Mouse (Mus musculus) CD4-positive, CD25-positive, alpha-beta regulatory T cell, adult 2 months (primary cell): ENCODE results near the gene Mrpl20.

Experiments
- DNase-seq: peaks from one replicate; pipeline ENCODE4 v3.0.0-alpha.2; 2012; ENCODE audit warnings: low read depth, low spot score

Gene Mrpl20

DNA sequence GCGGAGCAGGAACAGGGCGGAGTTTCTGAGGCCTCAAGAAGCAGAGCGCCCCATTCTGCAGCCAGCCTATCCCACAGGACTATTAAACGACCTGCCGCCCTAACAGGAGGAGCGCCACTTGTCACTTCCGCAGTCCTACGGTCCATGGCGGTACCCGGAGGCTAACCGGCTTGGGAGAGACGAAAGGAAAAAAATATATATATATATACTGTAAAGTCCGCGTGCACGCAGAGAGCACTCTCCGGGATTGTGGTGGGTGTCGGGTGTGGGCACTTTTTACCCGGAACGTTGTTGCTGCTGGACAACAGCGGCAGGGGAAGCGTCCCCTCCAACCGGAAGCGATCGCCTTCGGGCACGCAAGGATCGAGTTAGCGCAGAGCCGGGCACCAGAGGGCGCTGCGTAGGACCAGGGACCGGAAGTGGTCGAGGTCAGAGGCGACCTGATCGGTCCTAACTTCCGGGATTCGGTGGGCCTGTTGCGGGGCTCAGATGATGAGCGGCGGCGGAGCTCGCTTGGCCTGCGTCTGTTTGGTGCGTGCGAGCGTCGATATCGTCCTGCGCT, 28.6 kb downstream of the Mrpl20 start, which contains the start of gene Aurkaip1:
Gene Aurkaip1, plus strand, starts transcription at position 68 of the 562 bp plus-strand sequence.
- peak; percentile 92 for DNase-seq

DNA sequence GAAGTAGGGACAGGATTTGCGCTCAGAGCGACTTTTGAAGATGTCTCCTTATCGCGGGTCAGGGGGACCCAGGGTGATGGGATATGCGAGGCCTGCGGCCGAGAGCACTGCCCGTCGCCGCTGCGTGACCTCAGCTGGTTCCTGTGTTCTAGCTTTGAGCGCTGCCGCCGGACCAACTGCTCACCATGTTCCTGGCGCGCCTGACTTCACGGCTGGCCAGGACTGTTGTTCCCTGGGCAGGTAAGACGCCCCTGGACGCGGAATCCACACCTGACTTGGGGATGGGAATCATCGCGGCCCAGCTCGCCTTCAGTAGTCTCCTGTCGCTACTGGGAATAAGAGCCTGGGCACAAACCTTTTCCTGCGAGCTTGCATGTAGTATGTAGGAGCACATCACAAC, 29.2 kb downstream of the Mrpl20 start:
- DNase-seq = no peak

DNA sequence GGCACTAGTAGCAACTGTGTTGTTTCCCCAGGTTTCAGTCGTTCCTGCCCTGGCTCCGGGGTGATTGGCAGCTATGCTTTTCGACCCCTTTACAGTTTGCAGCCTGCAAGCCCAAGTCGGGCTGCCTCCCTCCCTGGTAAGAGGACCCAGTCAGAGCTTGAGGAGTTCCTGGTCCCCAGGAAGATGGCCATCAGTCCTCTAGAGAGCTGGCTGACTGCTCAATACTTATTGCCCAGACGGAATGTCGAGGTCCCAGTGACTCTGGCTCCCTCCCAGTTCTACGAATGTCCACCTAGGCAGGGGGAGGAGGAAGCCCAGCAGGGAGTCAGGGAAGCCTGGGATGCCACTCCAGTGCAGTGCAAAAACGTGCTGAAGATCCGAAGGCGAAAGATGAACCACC, 29.6 kb downstream of the Mrpl20 start:
- DNase-seq = no peak

DNA sequence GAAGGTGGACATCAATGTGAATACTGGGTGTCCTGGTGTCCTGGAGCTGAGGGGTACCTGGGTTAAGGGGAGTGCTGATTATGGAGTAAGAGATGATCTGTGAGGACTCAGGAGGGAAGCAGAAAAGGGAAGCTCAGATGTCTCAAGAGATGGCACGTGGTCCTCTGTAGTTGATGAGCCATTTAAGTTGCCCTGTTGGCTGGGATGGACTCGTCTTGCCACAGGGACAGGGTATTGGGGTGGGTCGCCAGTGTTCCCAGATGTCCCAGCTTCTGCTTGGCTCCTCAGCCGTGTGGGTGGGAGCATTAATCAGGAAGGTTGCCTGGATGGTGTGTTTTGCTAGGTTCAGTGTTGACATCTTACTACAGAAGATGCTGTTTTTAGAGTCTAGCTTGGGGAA, 30.6 kb downstream of the Mrpl20 start:
- no peak for DNase-seq

DNA sequence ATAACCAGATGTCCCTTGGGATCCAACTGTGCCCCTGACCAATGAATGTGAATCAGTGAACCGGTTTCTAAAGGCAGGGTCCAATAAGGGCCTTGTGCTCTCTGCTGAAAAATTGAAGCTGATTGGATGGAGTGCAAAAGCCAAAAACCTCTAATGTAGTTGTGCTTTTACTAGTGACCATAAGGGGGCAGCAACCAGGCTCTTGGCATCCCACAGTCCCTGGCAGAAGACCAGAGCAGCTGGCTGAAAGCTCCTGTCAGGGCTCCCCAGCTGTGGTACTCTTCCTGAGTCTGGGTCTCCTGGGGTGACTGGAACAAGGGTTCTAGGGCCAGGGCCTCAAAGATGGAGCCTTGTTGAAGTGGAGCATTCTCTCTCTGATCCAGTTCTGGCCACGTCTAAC, 31.2 kb downstream of the Mrpl20 start:
- DNase-seq = peak; percentile 83

DNA sequence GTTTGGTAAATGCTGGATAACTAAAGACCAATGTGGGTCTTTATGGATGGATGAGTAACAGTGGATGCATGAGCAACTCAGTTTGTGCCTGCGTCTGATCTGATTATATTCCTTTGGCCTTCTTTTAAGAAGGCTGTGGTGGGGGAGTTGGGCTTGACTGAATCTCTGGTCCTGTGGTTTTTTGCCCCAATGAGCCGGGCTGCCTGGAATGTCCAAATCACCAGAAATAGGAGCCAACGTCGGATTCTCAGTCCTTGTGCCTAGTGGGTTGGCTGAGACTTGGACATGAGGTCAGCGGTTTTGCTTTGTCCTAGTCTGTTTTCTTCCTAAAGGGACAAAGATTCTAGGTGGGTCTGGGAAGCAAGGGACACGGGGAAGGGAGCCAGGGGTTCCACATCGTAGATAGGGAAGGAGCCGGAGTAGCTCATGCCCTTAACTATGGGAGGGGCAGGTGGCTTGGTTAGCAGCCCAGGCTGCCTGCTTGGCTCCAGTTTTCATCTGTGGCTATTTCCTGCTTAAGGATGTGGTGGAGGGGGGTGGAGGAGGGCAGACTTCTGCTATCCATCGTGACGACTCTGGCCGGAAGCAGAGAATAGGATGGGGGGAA, 34.8 kb downstream of the Mrpl20 start:
- no peak for DNase-seq

DNA sequence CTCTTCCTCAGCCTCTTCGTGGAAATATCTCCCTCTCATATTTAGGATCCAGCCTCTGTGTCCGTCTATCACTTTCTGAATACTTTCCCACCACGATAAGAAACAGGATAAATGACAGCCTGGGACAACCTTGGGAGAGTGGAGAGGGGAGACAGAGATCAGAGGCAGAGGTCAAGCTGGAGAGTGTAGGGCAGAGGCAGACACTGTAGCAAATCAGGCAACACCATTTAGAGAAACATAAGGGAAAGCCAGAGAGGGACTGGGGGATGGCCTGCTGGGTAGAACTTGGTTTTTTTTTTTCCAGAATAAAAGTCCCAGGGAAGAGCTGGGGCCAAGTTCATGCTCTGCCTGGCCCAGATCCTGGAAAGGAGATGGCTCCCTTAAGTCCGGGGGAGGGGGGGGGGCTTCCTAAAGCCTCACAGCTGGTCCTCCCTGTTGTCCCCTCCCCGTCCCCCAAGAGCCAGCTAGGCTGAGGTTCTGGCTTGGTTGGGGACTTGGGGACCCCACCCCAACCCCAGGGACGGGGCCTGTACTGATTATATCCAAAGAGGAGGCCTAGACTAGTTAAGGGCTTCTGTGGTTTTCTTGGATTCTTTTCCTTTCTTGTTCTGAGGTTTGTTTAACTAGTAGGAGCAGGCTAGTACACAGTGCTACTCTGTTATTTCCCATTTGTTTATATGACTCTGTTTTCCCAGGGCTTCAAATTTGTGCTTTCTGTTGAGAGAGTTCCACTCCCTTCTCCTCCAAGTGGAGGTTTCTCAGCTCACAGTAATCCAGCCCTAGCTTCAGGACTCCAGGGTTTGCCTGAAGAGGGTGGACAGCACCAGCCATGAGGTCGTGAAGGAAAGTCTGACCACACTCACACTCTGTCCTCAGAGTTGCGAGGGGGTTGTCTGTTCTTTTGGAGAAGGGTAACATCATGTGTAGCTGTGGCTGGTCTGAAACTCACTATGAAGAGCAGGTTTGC, 35.8 kb downstream of the Mrpl20 start:
- DNase-seq = no peak

DNA sequence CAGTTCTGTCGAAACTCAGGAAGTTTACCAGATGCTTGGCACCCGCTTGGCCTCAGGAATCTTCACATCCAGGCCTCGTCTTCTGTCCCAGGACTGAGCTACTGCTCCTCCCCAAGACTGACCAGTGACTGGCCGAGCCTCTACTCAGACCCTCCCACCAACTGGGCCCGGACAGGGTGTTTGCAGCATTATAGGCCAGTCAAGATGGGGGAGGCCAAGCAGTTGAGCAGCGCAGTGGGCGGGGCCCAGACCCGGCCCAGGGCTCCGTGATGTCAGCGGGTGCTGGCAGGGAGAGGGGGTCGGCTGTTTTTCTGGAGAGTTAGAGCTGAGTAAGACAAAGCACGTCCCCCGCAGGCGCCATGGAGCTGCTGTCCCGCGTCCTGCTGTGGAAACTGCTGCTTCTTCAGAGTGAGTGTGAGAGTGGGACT, 36.8 kb downstream of the Mrpl20 start, which contains the start of gene Mxra8:
Gene Mxra8, plus strand, starts transcription at position 198 of the 428 bp plus-strand sequence.
- no peak for DNase-seq

DNA sequence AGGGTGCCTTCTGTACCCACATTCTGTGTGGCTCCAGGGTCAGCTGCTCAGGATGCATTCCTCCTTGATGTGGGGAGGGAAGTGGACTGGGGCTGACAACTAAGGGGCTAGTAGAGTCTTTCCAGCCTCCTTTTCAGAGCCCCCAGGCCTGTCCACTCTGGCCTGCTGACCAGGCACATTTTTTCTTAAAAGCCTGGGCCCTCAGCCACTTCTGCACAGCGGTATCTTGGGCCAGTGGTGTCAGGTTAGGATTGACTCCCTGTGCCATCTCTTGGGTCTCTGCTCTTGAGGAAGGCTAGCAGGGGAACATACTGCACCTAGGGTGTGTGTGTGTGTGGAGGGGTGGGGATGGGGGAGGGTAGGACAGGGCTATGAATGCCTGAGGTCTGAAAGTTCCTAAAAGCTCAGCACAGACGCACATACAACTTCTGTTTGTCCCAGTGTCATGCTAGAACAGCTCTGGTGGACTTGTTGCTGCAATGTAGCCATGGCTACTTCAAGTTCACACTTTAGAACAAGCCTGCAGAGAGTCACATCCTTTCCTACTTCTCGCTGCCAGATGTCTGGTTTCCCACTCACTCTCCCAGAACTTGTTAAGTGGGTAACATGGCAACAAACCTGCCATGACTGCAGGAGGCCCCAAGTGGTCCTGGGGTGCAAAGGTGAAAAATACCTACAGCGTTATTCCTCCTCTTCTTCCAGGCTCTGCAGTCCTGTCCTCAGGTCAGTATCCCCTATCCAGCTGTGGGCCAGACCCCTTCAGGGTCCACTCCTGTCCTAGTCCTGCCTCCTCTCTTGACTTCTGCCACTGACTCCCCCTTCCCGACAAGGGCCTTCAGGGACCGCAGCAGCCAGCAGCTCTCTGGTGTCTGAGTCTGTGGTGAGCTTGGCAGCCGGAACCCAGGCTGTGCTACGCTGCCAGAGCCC, 37.7 kb downstream of the Mrpl20 start:
- DNase-seq = peak; percentile 20

DNA sequence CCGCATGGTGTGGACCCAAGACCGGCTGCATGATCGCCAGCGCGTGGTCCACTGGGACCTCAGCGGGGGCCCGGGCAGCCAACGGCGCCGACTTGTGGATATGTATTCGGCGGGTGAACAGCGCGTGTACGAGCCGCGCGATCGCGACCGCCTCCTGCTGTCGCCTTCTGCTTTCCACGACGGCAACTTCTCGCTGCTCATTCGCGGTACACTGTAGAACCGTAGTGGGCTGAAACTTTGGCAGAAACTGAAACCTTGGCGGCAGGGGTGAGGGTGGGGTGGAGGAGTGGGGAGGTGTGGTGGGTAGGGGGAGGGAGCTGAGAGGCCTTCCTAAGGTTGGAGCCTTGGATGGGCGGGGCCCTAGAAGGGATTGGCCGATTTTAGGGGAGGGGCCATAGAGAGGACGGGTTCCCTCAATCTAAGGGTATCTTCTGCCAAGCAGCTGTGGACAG, 38.4 kb downstream of the Mrpl20 start:
- peak; percentile 87 for DNase-seq

DNA sequence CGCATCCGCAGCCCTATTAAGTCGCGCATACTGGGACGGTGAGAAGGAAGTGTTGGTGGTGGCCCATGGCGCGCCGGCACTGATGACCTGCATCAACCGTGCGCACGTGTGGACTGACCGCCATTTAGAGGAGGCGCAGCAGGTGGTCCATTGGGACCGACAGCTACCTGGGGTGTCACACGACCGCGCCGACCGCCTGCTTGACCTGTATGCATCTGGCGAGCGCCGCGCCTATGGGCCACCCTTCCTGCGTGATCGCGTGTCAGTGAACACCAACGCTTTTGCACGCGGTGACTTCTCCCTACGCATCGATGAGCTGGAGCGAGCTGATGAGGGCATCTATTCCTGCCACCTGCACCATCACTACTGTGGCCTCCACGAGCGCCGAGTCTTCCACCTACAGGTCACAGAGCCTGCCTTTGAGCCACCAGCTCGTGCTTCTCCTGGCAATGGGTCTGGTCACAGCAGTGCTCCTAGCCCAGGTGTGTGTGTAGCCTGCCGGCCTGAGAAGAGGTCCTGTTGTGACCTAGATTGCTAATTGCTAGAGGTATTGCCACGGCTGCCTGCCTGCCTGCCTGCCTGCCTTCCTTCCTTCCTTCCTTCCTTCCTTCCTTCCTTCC, 39.1 kb downstream of the Mrpl20 start:
- peak; percentile 30 for DNase-seq

DNA sequence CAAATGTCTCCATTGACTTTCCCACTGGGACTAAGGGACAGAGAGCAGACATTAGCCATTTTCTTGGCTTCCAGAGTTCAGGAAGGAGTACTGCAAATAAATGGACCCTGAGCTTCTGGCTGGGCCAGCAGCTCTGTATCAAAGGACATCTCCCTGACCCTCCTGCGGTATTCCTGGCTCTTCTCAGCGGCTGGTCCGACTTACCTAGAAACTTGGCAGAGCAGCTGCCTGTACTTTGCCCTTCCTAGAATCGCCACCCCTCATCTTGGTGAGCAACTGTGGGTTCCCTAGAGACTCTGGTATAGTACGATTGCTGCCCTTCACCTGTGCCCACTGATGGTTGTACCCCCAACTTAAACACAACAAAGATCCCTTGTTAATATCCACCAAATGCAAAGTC, 40.6 kb downstream of the Mrpl20 start:
- no peak for DNase-seq

DNA sequence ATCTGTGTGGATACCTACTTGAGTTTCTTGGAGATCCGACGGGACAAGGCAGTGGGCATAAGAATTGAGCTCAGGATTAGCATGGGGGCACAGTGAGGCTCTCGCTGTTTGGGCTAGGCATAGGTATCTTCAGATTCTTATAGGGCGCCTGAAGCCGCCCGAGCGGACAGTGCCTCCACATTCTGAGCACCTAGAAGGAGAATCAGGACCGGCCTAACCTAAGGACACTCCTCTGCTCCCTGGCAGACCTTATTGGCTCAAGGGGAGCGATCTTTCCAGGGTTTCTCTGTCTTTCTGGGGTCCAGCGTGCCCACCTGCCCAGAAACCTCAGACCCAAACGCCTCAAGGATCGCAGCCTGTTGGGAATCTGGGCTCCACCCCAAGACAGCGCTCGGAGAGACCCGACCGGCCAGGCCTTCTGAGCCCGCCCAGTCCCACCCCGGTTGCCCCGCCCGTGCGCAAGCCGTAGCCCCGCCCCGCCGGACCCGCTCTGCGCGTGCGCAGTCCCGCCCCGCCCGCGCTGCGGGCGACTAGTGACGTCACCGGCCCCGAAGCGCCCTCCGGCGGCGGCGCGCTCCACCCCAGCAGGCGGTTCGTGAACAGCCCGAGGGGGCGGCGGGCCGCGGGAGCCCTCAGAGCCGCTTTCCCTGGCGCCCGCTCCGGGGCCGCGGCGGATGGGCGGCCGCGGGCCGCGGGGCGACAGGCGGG, 44.3 kb downstream of the Mrpl20 start, which contains the start of gene Dvl1:
Gene Dvl1, plus strand, starts transcription at position 532 of the 708 bp plus-strand sequence.
- peak; percentile 96 for DNase-seq

DNA sequence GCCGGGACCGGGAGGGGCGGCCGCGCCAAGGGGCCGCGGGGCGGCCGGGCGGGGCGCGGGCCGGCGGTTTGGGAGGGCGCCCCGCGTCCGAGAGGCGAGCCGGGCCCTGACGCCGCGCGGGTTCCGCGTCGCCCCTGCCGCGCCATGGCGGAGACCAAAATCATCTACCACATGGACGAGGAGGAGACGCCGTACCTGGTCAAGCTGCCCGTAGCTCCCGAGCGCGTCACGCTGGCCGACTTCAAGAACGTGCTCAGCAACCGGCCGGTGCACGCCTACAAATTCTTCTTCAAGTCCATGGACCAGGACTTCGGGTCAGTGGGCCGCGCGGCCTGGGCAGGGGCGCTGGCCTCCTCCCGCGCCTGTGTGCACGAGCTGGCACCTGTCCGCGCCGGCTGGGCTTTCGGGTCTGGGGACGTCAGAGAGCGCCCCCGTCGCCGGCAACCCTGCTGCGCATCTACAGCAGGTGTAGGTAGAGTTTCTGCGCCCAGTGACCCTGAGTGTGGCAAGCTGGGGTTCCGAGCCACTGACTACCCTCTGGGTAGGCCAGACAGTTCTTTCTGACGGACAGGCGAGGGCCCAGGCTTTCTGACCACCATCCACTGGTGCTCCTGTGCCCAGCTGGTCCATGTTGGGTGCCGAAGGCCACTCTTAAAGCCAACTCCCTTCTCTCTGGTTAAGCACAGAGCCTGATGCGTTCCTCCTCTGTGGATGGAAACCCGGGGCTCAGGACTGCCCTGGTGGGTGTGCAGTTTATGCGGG, 45.1 kb downstream of the Mrpl20 start:
- peak; percentile 65 for DNase-seq

DNA sequence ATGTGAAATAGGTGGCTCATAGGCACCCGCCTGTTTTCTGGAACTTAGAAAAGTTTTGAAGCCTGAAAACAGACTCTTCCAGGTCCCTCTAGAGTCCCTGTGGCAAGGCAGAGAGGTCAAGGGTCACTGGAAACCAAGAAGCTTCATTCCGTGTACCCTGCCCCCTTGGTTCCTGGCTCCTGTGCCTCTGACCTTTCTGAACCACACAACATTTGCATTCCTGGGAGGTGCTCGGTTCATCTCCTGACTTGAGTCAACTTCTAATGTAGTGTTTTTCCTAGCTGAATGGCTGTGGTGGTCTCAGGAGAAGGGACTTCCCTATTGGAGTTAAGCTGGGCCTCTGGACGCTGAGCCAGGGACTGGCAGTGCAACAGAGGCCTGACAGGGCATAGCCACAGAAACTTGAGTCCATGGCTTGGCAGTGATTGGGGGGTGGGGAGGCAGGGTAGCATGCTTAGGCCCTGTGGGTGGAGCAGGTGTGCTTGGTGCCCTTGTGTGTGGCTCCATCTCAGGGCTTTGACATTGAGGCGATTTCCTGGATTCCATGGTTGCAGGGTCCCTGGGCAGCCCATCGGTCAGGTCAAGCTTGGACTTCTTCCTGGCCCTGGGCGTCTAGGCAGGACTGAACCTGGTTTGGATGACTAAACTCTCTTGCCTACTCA, 45.9 kb downstream of the Mrpl20 start:
- DNase-seq = no peak

DNA sequence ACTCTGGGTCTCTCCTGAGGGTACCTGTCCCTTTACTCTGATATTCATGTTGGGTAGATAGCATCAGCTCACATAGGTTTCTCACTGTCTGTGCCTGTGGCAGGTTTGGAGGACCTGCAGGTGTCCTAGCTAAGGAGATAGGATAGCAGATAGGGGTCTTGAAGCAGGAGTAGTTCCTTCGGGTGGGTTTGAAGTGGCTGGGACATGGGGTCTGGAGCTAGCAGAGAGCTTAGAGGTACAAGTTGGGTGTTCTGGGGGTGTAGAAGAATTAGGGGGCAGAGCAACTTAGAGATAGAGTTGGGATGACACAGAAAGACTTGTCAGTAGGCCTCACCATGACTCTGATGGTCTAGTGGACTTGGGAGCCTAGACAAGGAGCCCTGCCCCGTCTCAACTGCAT, 46.7 kb downstream of the Mrpl20 start:
- DNase-seq = no peak

DNA sequence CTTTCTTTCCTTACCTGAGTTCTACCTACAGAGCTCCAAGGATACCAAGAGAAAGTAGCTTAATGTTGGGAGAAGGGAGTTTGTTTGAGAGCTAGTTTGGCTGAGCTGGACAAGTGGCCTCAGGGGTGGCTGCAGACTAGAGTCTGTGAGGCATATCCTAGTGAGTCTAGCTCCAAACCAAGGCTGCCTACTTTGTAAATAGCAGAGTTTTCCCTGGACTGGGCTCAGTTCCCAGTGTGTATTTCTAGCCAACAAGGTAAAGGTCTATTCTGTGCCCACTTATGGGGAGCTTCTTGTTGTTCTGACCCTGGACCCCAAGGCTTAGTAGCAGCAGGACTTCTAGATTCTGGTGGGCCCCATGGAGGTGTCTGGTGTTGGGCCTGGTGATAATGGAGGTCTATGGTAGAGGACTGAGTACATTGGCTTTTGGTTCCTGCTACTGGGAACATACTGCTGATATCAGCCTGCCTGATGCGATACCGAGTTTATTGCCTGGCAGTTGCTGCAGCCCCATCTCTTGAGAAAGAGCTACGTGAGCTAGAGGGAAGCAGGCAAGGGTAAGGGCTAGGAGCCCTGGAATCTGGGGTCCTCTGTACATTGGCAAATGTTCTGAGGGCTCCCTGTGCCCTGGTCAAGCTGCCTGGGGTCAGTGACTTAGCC, 47.2 kb downstream of the Mrpl20 start:
- no peak for DNase-seq

DNA sequence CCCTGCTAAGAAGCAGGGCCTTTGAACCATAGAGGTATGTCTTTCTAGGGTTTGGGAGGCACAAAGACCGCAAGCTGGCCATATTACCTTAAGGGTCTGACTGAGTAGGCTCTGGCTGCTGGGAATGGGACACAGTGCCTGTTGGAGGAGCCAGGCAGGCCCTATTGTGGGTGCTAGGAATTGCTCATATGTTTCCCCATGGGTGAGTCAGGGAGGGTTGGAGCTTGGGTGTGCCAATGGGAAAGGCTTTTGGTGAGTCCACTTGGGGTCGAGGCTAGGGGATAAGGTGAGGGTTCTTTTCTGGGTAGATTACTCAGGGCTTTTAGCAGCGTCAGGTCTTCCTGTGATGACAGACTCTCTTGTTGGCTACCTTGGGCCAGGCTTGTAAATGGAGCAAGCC, 48.7 kb downstream of the Mrpl20 start:
- DNase-seq = no peak
